Mouse (Mus musculus): ENCODE data around the gene Sptlc2.

Gene Sptlc2

GRCm38 (mm10) chr12:87388122-87388774 is at the start of gene Sptlc2:
Gene Sptlc2 (minus strand): TSS chr12:87388355.
- in situ Hi-C loops (cut with MboI, MseI) = no loop called here

- in situ Hi-C loops (cut with MboI, MseI) = no loop called here
Measured at GRCm38 (mm10) chr12:87428885-87429284, 40.7 kb upstream of the Sptlc2 start.

- in situ Hi-C loops (cut with MboI, MseI) = no loop called here
Measured at GRCm38 (mm10) chr12:87428295-87428694, 40.1 kb upstream of the Sptlc2 start.

GRCm38 (mm10) chr12:87426354-87427031 is 38.3 kb upstream of the Sptlc2 start:
- in situ Hi-C loops (cut with MboI, MseI) = no loop called here

GRCm38 (mm10) chr12:87424516-87424915 is 36.4 kb upstream of the Sptlc2 start:
- in situ Hi-C loops (cut with MboI, MseI) = no loop called here

- in situ Hi-C loops (cut with MboI, MseI) = no loop called here
Measured at GRCm38 (mm10) chr12:87423700-87424099, 35.5 kb upstream of the Sptlc2 start.

GRCm38 (mm10) chr12:87421708-87422507 is 33.8 kb upstream of the Sptlc2 start:
- in situ Hi-C loops (cut with MboI, MseI) = no loop called here

- in situ Hi-C loops (cut with MboI, MseI) = loop anchor here in 1 of 2 experiments (10.0 kb wide), 1 partner anchor 1715 kb away; no protein-coding TSS in a partner anchor
Measured at GRCm38 (mm10) chr12:87419974-87420485, 31.9 kb upstream of the Sptlc2 start.

GRCm38 (mm10) chr12:87418921-87419320 is 30.8 kb upstream of the Sptlc2 start:
- in situ Hi-C loops (cut with MboI, MseI) = loop anchor here in 1 of 2 experiments (10.0 kb wide), 1 partner anchor 1716 kb away; no protein-coding TSS in a partner anchor

- in situ Hi-C loops (cut with MboI, MseI) = loop anchor here in 1 of 2 experiments (10.0 kb wide), 1 partner anchor 1718 kb away; no protein-coding TSS in a partner anchor
Measured at GRCm38 (mm10) chr12:87416690-87417089, 28.5 kb upstream of the Sptlc2 start.

GRCm38 (mm10) chr12:87415358-87415757 is 27.2 kb upstream of the Sptlc2 start:
- in situ Hi-C loops (cut with MboI, MseI) = loop anchor here in 1 of 2 experiments (10.0 kb wide), 1 partner anchor 1719 kb away; no protein-coding TSS in a partner anchor

GRCm38 (mm10) chr12:87413179-87413790 is 25.1 kb upstream of the Sptlc2 start:
- in situ Hi-C loops (cut with MboI, MseI) = loop anchor here in 1 of 2 experiments (10.0 kb wide), 1 partner anchor 1722 kb away; no protein-coding TSS in a partner anchor

- in situ Hi-C loops (cut with MboI, MseI) = loop anchor here in 1 of 2 experiments (10.0 kb wide), 1 partner anchor 1724 kb away; no protein-coding TSS in a partner anchor
Measured at GRCm38 (mm10) chr12:87410999-87411398, 22.8 kb upstream of the Sptlc2 start.

- in situ Hi-C loops (cut with MboI, MseI) = no loop called here
Measured at GRCm38 (mm10) chr12:87409123-87409522, 21.0 kb upstream of the Sptlc2 start.

GRCm38 (mm10) chr12:87407869-87408605 is 19.9 kb upstream of the Sptlc2 start:
- in situ Hi-C loops (cut with MboI, MseI) = no loop called here

- in situ Hi-C loops (cut with MboI, MseI) = no loop called here
Measured at GRCm38 (mm10) chr12:87405721-87406120, 17.6 kb upstream of the Sptlc2 start.

GRCm38 (mm10) chr12:87405165-87405564 is 17.0 kb upstream of the Sptlc2 start:
- in situ Hi-C loops (cut with MboI, MseI) = no loop called here

GRCm38 (mm10) chr12:87401883-87402282 is 13.7 kb upstream of the Sptlc2 start:
- in situ Hi-C loops (cut with MboI, MseI) = no loop called here

GRCm38 (mm10) chr12:87399119-87399819 is 11.1 kb upstream of the Sptlc2 start:
- in situ Hi-C loops (cut with MboI, MseI) = no loop called here

Data from T-helper 17 cell (primary cell).